Mouse (Mus musculus) gastrocnemius, adult 2 months (tissue): ENCODE results near the gene Ccr4. TPM values are rescaled to one million over a fixed set of nuclear protein-coding genes. Genes with fewer than 3 reads are reported as not detected.

ENCODE experiments used
- DNase-seq: peaks from one replicate; pipeline ENCODE4 v3.0.0; 2022
- H3K27ac ChIP-seq: fragments of 200-600 bp; 2 replicates; pipeline ENCODE4 v1.8.1; 2022; ENCODE audit warnings: mild to moderate bottlenecking
- H3K4me3 ChIP-seq: fragments of 200-600 bp; 2 replicates; pipeline ENCODE4 v1.8.1; 2022; ENCODE audit warnings: mild to moderate bottlenecking, moderate library complexity
- CTCF ChIP-seq: fragments of 200-600 bp; IDR thresholded peaks from 2 replicates; pipeline ENCODE4 v1.8.1; 2022; ENCODE audit warnings: antibody characterized with exemption, mild to moderate bottlenecking, moderate library complexity
- intact Hi-C: fragments of 180-260 bp; cut with DNase I; formaldehyde crosslinking; loops from one replicate; pipeline ENCODE4 v1.15.1; 2025
- total RNA-seq, 2 experiments: library from RNA; stranded (reverse); gene quantifications; 2 replicates each; pipeline ENCODE4 v1.2.3; 2021

Ccr4 gene
- total RNA-seq, 2 experiments from 2014 or later = not detected

GRCm38 (mm10) chr9:114487481-114488258, 17.0 kb downstream of the Ccr4 start:
- intact Hi-C loops = no loop called here
- Histone ChIP-seq H3K27ac (no peak overlapping the region), H3K4me3 (no peak overlapping the region)
- TF ChIP-seq CTCF = no peak
- no peak for DNase-seq

GRCm38 (mm10) chr9:114486808-114487207, 17.9 kb downstream of the Ccr4 start:
- no peak for DNase-seq
- intact Hi-C loops = no loop called here
- no peak overlapping the region for H3K27ac ChIP-seq
- no peak for TF ChIP-seq CTCF
- H3K4me3 ChIP-seq = no peak overlapping the region

- intact Hi-C loops = no loop called here
- H3K27ac ChIP-seq = no peak overlapping the region
- no peak for DNase-seq
- no peak for TF ChIP-seq CTCF
- no peak overlapping the region for H3K4me3 ChIP-seq
Observed at GRCm38 (mm10) chr9:114484771-114485170, 19.9 kb downstream of the Ccr4 start.

- no peak for DNase-seq
- intact Hi-C loops = no loop called here
- TF ChIP-seq CTCF = no peak
- H3K27ac ChIP-seq = no peak overlapping the region
- no peak overlapping the region for H3K4me3 ChIP-seq
Observed at GRCm38 (mm10) chr9:114480940-114481339, 23.8 kb downstream of the Ccr4 start.

- no peak for DNase-seq
- no peak for TF ChIP-seq CTCF
- H3K4me3 ChIP-seq = no peak overlapping the region
- intact Hi-C loops = no loop called here
- no peak overlapping the region for H3K27ac ChIP-seq
Observed at GRCm38 (mm10) chr9:114477019-114477418, 27.7 kb downstream of the Ccr4 start.

- Histone ChIP-seq H3K4me3 (no peak overlapping the region), H3K27ac (no peak overlapping the region)
- intact Hi-C loops = no loop called here
- no peak for DNase-seq
- no peak for TF ChIP-seq CTCF
Observed at GRCm38 (mm10) chr9:114471892-114472291, 32.8 kb downstream of the Ccr4 start.

- DNase-seq = no peak
- H3K27ac ChIP-seq = no peak overlapping the region
- no peak overlapping the region for H3K4me3 ChIP-seq
- no peak for TF ChIP-seq CTCF
- intact Hi-C loops = no loop called here
Observed at GRCm38 (mm10) chr9:114468701-114469100, 36.0 kb downstream of the Ccr4 start.

- TF ChIP-seq CTCF = no peak
- H3K27ac ChIP-seq = no peak overlapping the region
- H3K4me3 ChIP-seq = no peak overlapping the region
- intact Hi-C loops = no loop called here
- DNase-seq = no peak
Observed at GRCm38 (mm10) chr9:114468217-114468616, 36.5 kb downstream of the Ccr4 start.

- intact Hi-C loops = no loop called here
- H3K27ac ChIP-seq = no peak overlapping the region
- DNase-seq = no peak
- no peak for TF ChIP-seq CTCF
- H3K4me3 ChIP-seq = no peak overlapping the region
Observed at GRCm38 (mm10) chr9:114466871-114467270, 37.8 kb downstream of the Ccr4 start.

GRCm38 (mm10) chr9:114465442-114465841, 39.3 kb downstream of the Ccr4 start:
- no peak for DNase-seq
- H3K4me3 ChIP-seq = no peak overlapping the region
- intact Hi-C loops = no loop called here
- no peak overlapping the region for H3K27ac ChIP-seq
- no peak for TF ChIP-seq CTCF

- intact Hi-C loops = no loop called here
- no peak for TF ChIP-seq CTCF
- H3K4me3 ChIP-seq = no peak overlapping the region
- DNase-seq = no peak
- no peak overlapping the region for H3K27ac ChIP-seq
Observed at GRCm38 (mm10) chr9:114462569-114462968, 42.1 kb downstream of the Ccr4 start.

- no peak for DNase-seq
- intact Hi-C loops = no loop called here
- Histone ChIP-seq H3K27ac (no peak overlapping the region), H3K4me3 (no peak overlapping the region)
- TF ChIP-seq CTCF = no peak
Observed at GRCm38 (mm10) chr9:114458436-114458835, 46.3 kb downstream of the Ccr4 start.

GRCm38 (mm10) chr9:114455420-114455819, 49.3 kb downstream of the Ccr4 start:
- intact Hi-C loops = no loop called here
- no peak for TF ChIP-seq CTCF
- Histone ChIP-seq H3K4me3 (no peak overlapping the region), H3K27ac (no peak overlapping the region)
- no peak for DNase-seq

- DNase-seq = no peak
- H3K4me3 ChIP-seq = no peak overlapping the region
- intact Hi-C loops = no loop called here
- no peak for TF ChIP-seq CTCF
- H3K27ac ChIP-seq = no peak overlapping the region
Observed at GRCm38 (mm10) chr9:114452418-114452817, 52.3 kb downstream of the Ccr4 start.
